Mouse (Mus musculus): ENCODE measurements around the gene Pmfbp1. TPM values are rescaled to one million over a fixed set of nuclear protein-coding genes. Genes with fewer than 3 reads are reported as not detected.

Pmfbp1 gene
- polyA plus RNA-seq, 1 experiment from 2014 or later, result 0.14 TPM

GRCm38 (mm10) chr8:109565498-109566333 lies 71.9 kb downstream of the Pmfbp1 start, which contains the start of the genes Dhx38 and Txnl4b:
TSS of gene Dhx38 (minus strand) at chr8:109565861.
TSS of gene Txnl4b (plus strand) at chr8:109565892.
- Histone ChIP-seq H3K4me3 (peak within 1 kb of the TSS; percentile 96), H3K4me2 (peak within 1 kb of the TSS; percentile 79), H3K9me3 (no peaks in the 10 kb centered on the region), H3K4me1 (peaks cover 16% of the 10 kb centered on the region), H3K27ac (peak within 1 kb of the TSS; percentile 93), H3K36me3 (peaks cover 35% of the 10 kb centered on the region), H3K9ac (peak within 1 kb of the TSS; percentile 95), H3K27me3 (no peaks in the 10 kb centered on the region)
- WGBS, result under 1% methylated on average over 52 of the region's 52 CpGs
- peak; percentile 100 for ATAC-seq (ENCODE audit: insufficient number of reproducible peaks, insufficient read depth, low FRiP score, low TSS enrichment, low read depth)

GRCm38 (mm10) chr8:109571139-109571538 lies 77.3 kb downstream of the Pmfbp1 start:
- no peaks in the 10 kb centered on the region for H3K9me3 ChIP-seq
- H3K36me3 ChIP-seq, result peaks cover 31% of the 10 kb centered on the region; the same call in 1 of the 2 replicates
- ATAC-seq (ENCODE audit: insufficient number of reproducible peaks, insufficient read depth, low FRiP score, low TSS enrichment, low read depth), result no peak
- H3K4me3 ChIP-seq, result no peak overlapping the region
- no peaks in the 10 kb centered on the region for H3K27me3 ChIP-seq
- no peak overlapping the region for H3K27ac ChIP-seq
- H3K9ac ChIP-seq, result no peak overlapping the region
- 89% methylated on average over 12 of the region's 12 CpGs for WGBS
- H3K4me1 ChIP-seq, result peaks cover 7% of the 10 kb centered on the region
- H3K4me2 ChIP-seq, result no peak overlapping the region

DNA sequence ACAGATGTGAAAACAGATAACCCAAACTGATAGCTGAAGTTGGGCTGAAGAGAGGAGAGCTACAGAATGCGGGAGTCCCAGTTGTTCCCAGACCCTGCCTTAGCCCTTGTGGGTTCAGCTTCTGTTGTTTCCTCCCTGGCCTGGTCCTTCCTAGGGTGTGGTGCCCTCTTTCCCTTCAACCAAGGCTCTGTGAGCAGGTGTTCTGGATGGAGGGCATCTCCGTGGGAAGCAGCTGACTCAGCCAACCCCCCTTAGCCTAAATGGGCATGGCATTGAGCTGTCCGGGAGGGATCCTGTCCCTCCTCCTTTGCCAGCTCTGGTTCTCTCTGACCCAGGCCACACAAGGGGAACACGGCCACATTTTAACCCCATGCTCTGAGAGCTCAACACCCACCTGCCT lies 82.5 kb downstream of the Pmfbp1 start:
- H3K9ac ChIP-seq, result no peak overlapping the region
- no peak for ATAC-seq (ENCODE audit: insufficient number of reproducible peaks, insufficient read depth, low FRiP score, low TSS enrichment, low read depth)
- no peaks in the 10 kb centered on the region for H3K4me1 ChIP-seq
- 72% methylated on average over 4 of the region's 4 CpGs for WGBS
- H3K27ac ChIP-seq, result no peak overlapping the region
- H3K4me3 ChIP-seq, result no peak overlapping the region
- no peaks in the 10 kb centered on the region for H3K27me3 ChIP-seq
- no peak overlapping the region for H3K4me2 ChIP-seq
- H3K9me3 ChIP-seq, result no peaks in the 10 kb centered on the region
- 0 out of 2 replicates have a peak, but pooled peaks cover 13% of the 10 kb centered on the region for H3K36me3 ChIP-seq

DNA sequence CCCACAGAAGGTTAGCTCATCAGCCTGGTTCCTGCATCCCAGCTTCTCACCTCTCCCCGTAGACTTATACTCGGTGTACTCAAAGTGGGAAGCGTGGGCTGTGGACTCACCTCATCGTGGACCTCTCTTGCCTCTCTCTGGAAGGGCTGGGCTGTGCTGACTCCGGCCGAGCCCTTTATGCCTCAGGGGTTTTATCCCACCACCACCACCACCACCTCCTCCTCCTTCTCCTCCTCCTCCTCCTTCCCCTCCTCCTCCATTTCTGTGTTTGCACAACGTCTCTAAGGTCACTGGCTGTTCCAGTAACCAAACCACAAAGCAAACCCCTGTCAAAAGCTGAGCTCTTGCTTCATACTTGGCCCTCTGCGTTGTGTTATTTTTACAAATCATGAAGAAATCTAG lies 85.1 kb downstream of the Pmfbp1 start, which contains the start of gene Hp:
Hp (minus strand) TSS at position 273 of the 402 bp plus-strand sequence.
- no peak within 1 kb of the TSS for H3K27ac ChIP-seq
- H3K36me3 ChIP-seq, result no peaks in the 10 kb centered on the region
- no peak within 1 kb of the TSS for H3K9ac ChIP-seq
- WGBS, result 60% methylated on average over 8 of the region's 8 CpGs
- H3K9me3 ChIP-seq, result peaks cover 1% of the 10 kb centered on the region; the same call in 1 of the 2 replicates
- no peak within 1 kb of the TSS for H3K4me2 ChIP-seq
- H3K27me3 ChIP-seq, result no peaks in the 10 kb centered on the region
- ATAC-seq (ENCODE audit: insufficient number of reproducible peaks, insufficient read depth, low FRiP score, low TSS enrichment, low read depth), result no peak
- H3K4me1 ChIP-seq, result no peaks in the 10 kb centered on the region
- no peak within 1 kb of the TSS for H3K4me3 ChIP-seq

GRCm38 (mm10) chr8:109584293-109584692 lies 90.5 kb downstream of the Pmfbp1 start:
- no peaks in the 10 kb centered on the region for H3K27me3 ChIP-seq
- WGBS, result 79% methylated on average over 4 of the region's 4 CpGs
- no peaks in the 10 kb centered on the region for H3K36me3 ChIP-seq
- no peak overlapping the region for H3K9ac ChIP-seq
- H3K4me3 ChIP-seq, result no peak overlapping the region
- H3K4me1 ChIP-seq, result no peaks in the 10 kb centered on the region
- H3K4me2 ChIP-seq, result no peak overlapping the region
- no peak for ATAC-seq (ENCODE audit: insufficient number of reproducible peaks, insufficient read depth, low FRiP score, low TSS enrichment, low read depth)
- no peak overlapping the region for H3K27ac ChIP-seq
- H3K9me3 ChIP-seq, result peaks cover 5% of the 10 kb centered on the region; the same call in 1 of the 2 replicates

- Histone ChIP-seq H3K9me3 (peaks cover 5% of the 10 kb centered on the region; the same call in 1 of the 2 replicates), H3K36me3 (no peaks in the 10 kb centered on the region), H3K4me1 (no peaks in the 10 kb centered on the region), H3K27me3 (no peaks in the 10 kb centered on the region), H3K27ac (no peak overlapping the region), H3K4me3 (no peak overlapping the region), H3K9ac (no peak overlapping the region), H3K4me2 (no peak overlapping the region)
- no peak for ATAC-seq (ENCODE audit: insufficient number of reproducible peaks, insufficient read depth, low FRiP score, low TSS enrichment, low read depth)
- 90% methylated on average over 3 of the region's 3 CpGs for WGBS
Observed at GRCm38 (mm10) chr8:109584830-109585229, 91.0 kb downstream of the Pmfbp1 start.

GRCm38 (mm10) chr8:109585652-109586051 lies 91.8 kb downstream of the Pmfbp1 start:
- Histone ChIP-seq H3K27me3 (no peaks in the 10 kb centered on the region), H3K27ac (no peak overlapping the region), H3K4me3 (no peak overlapping the region), H3K9me3 (peaks cover 5% of the 10 kb centered on the region; the same call in 1 of the 2 replicates), H3K4me2 (no peak overlapping the region), H3K36me3 (no peaks in the 10 kb centered on the region), H3K9ac (no peak overlapping the region), H3K4me1 (no peaks in the 10 kb centered on the region)
- ATAC-seq (ENCODE audit: insufficient number of reproducible peaks, insufficient read depth, low FRiP score, low TSS enrichment, low read depth), result no peak

- H3K27ac ChIP-seq, result no peak overlapping the region
- peaks cover 5% of the 10 kb centered on the region; the same call in 1 of the 2 replicates for H3K9me3 ChIP-seq
- ATAC-seq (ENCODE audit: insufficient number of reproducible peaks, insufficient read depth, low FRiP score, low TSS enrichment, low read depth), result peak; percentile 56; the same call in 1 of the 2 replicates
- no peak overlapping the region for H3K4me3 ChIP-seq
- 55% methylated on average over 7 of the region's 7 CpGs for WGBS
- no peaks in the 10 kb centered on the region for H3K27me3 ChIP-seq
- no peak overlapping the region for H3K4me2 ChIP-seq
- no peaks in the 10 kb centered on the region for H3K4me1 ChIP-seq
- H3K36me3 ChIP-seq, result peaks cover 8% of the 10 kb centered on the region
- H3K9ac ChIP-seq, result no peak overlapping the region
Observed at GRCm38 (mm10) chr8:109586972-109587504, 93.2 kb downstream of the Pmfbp1 start.

DNA sequence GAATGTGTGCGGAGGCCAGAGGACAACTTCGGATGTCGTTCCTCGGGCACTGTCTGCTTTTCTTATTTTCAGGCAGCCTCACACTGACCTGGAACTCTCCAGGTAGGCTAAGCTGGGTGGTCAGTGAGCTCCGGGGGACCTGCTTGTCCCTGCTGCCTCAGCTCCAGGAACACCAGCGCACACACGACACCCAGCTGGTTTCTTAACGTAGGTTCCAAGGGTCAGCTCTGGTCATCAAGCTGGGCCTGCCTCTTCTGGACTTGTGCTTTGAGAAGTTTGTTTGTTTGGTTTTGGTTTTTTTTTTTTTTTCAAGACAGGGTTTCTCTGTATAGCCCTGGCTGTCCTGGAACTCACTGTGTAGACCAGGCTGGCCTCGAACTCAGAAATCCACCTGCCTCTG lies 97.1 kb downstream of the Pmfbp1 start:
- WGBS, result 85% methylated on average over 9 of the region's 9 CpGs
- no peak overlapping the region for H3K4me2 ChIP-seq

DNA sequence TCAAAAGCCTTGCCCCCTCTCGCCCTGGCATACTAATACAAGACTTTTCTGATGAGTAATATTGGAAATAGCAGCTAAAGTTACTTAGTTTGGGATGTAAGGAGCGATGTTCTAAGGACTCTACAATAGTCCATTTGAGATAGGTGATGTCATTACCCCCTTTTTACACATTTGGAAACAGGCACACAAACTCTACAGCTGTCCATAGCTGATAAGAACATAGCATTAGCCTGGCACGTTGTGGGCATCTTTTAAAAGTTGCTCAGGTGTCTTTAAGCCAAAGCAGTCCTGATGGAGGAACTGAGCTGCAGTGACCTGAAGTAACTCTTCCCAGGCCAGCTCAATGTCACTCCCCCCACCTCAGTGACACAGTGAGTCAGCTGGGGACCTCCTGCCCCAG lies 97.5 kb downstream of the Pmfbp1 start:
- H3K9me3 ChIP-seq, result no peaks in the 10 kb centered on the region
- no peak overlapping the region for H3K4me3 ChIP-seq
- WGBS, result 89% methylated on average over 3 of the region's 3 CpGs
- no peaks in the 10 kb centered on the region for H3K27me3 ChIP-seq
- H3K4me1 ChIP-seq, result no peaks in the 10 kb centered on the region
- no peak overlapping the region for H3K27ac ChIP-seq
- no peak overlapping the region for H3K9ac ChIP-seq
- no peak for ATAC-seq (ENCODE audit: insufficient number of reproducible peaks, insufficient read depth, low FRiP score, low TSS enrichment, low read depth)
- H3K4me2 ChIP-seq, result no peak overlapping the region
- H3K36me3 ChIP-seq, result peaks cover 44% of the 10 kb centered on the region

More for the DNA sequence above, 97.1 kb downstream of the Pmfbp1 start:
- Histone ChIP-seq H3K9me3 (no peaks in the 10 kb centered on the region), H3K36me3 (peaks cover 43% of the 10 kb centered on the region), H3K27me3 (no peaks in the 10 kb centered on the region), H3K4me1 (no peaks in the 10 kb centered on the region), H3K4me3 (no peak overlapping the region), H3K9ac (no peak overlapping the region), H3K27ac (no peak overlapping the region)
- ATAC-seq (ENCODE audit: insufficient number of reproducible peaks, insufficient read depth, low FRiP score, low TSS enrichment, low read depth), result no peak

DNA sequence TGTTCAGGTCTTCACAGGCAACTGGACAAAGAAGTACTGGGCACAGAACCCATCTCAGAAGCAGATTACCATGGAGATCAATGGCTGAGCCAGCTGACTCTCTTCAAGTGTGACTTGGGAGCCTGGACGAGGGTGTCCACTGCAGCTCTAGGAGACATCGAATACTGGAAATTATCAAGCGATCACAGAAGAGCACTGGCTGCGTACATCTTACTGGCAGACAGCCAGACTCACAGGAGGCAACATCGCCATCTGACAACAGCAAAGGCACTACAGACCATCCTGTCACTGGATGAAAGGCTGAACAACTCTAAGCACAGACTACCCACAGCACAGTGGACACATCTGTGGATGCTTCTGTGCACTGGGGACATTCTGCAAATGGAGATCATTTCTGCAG lies 98.3 kb downstream of the Pmfbp1 start:
- Histone ChIP-seq H3K27me3 (no peaks in the 10 kb centered on the region), H3K27ac (no peak overlapping the region), H3K4me1 (no peaks in the 10 kb centered on the region), H3K9me3 (no peaks in the 10 kb centered on the region), H3K9ac (no peak overlapping the region), H3K4me2 (no peak overlapping the region), H3K4me3 (no peak overlapping the region), H3K36me3 (peaks cover 50% of the 10 kb centered on the region)
- no peak for ATAC-seq (ENCODE audit: insufficient number of reproducible peaks, insufficient read depth, low FRiP score, low TSS enrichment, low read depth)
- 95% methylated on average over 5 of the region's 5 CpGs for WGBS

Measured in embryonic facial prominence, embryonic 13.5 days (tissue).